Mouse (Mus musculus): ENCODE measurements around the gene Hnrnpl. TPM values are rescaled to one million over a fixed set of nuclear protein-coding genes. Genes with fewer than 3 reads are reported as not detected.

Hnrnpl gene
- total and polyA plus RNA-seq, 2 experiments = 90.1 to 109 TPM

- Histone ChIP-seq H3K36me3 (ENCODE audit: control insufficient read depth, insufficient read depth, low read length) (peaks cover 37% of the 10 kb centered on the region), H3K79me2 (ENCODE audit: control insufficient read depth, insufficient read depth, low read length) (peaks cover 16% of the 10 kb centered on the region; the same call in 1 of the 2 replicates), H3K27ac (replicated peaks; ENCODE audit: insufficient read depth, low read depth, low read length) (peak overlapping the region; percentile 77), H3K9ac (ENCODE audit: low read depth, low read length) (peak overlapping the region; percentile 93), H3K4me3 (ENCODE audit: insufficient read depth, low read depth, low read length) (peak overlapping the region; percentile 73), H3K4me1 (ENCODE audit: control insufficient read depth, insufficient read depth, low read length) (peaks cover 7% of the 10 kb centered on the region), H3K27me3 (ENCODE audit: control insufficient read depth, insufficient read depth, low read length) (no peaks in the 10 kb centered on the region)
- TF ChIP-seq CTCF (IDR thresholded peaks at IDR 0.05; ENCODE audit: low read depth, low read length) = no peak
- TF ChIP-seq POLR2A (IDR thresholded peaks at IDR 0.05; ENCODE audit: extremely low read depth, insufficient read depth, low read length) = no peak
- peak; percentile 65 for DNase-seq (ENCODE audit: extremely low read depth, low read depth, low spot score)
- WGBS = under 1% methylated on average over 40 of the region's 40 CpGs
Observed at GRCm38 (mm10) chr7:28811228-28811627, 2.9 kb downstream of the Hnrnpl start.

- DNase-seq (ENCODE audit: extremely low read depth, low read depth, low spot score) = no peak
- Histone ChIP-seq H3K27ac (replicated peaks; ENCODE audit: insufficient read depth, low read depth, low read length) (peak overlapping the region; percentile 42; the same call in 1 of the 2 replicates), H3K79me2 (ENCODE audit: control insufficient read depth, insufficient read depth, low read length) (peaks cover 18% of the 10 kb centered on the region; the same call in 1 of the 2 replicates), H3K27me3 (ENCODE audit: control insufficient read depth, insufficient read depth, low read length) (no peaks in the 10 kb centered on the region), H3K9ac (ENCODE audit: low read depth, low read length) (peak overlapping the region; percentile 71), H3K4me1 (ENCODE audit: control insufficient read depth, insufficient read depth, low read length) (peaks cover 7% of the 10 kb centered on the region), H3K4me3 (ENCODE audit: insufficient read depth, low read depth, low read length) (peak overlapping the region; percentile 73), H3K36me3 (ENCODE audit: control insufficient read depth, insufficient read depth, low read length) (peaks cover 43% of the 10 kb centered on the region)
- TF ChIP-seq POLR2A (IDR thresholded peaks at IDR 0.05; ENCODE audit: extremely low read depth, insufficient read depth, low read length) (no peak), CTCF (IDR thresholded peaks at IDR 0.05; ENCODE audit: low read depth, low read length) (no peak)
- WGBS = 0% methylated on average over 7 of the region's 7 CpGs
Observed at GRCm38 (mm10) chr7:28811640-28812275, 3.4 kb downstream of the Hnrnpl start.

- WGBS = 9% methylated on average over 4 of the region's 4 CpGs
Observed at GRCm38 (mm10) chr7:28812436-28812835, 4.1 kb downstream of the Hnrnpl start.

GRCm38 (mm10) chr7:28812949-28813348 lies 4.6 kb downstream of the Hnrnpl start:
- 60% methylated on average over 5 of the region's 5 CpGs for WGBS
- TF ChIP-seq POLR2A (IDR thresholded peaks at IDR 0.05; ENCODE audit: extremely low read depth, insufficient read depth, low read length) (no peak), CTCF (IDR thresholded peaks at IDR 0.05; ENCODE audit: low read depth, low read length) (no peak)
- H3K27ac ChIP-seq (replicated peaks; ENCODE audit: insufficient read depth, low read depth, low read length) = peak overlapping the region; percentile 33; the same call in 1 of the 2 replicates
- H3K36me3 ChIP-seq (ENCODE audit: control insufficient read depth, insufficient read depth, low read length) = peaks cover 55% of the 10 kb centered on the region
- no peak for DNase-seq (ENCODE audit: extremely low read depth, low read depth, low spot score)
- H3K4me3 ChIP-seq (ENCODE audit: insufficient read depth, low read depth, low read length) = no peak overlapping the region
- no peaks in the 10 kb centered on the region for H3K27me3 ChIP-seq (ENCODE audit: control insufficient read depth, insufficient read depth, low read length)
- peaks cover 18% of the 10 kb centered on the region; the same call in 1 of the 2 replicates for H3K79me2 ChIP-seq (ENCODE audit: control insufficient read depth, insufficient read depth, low read length)
- no peak overlapping the region; the same call in 1 of the 2 replicates for H3K9ac ChIP-seq (ENCODE audit: low read depth, low read length)
- peaks cover 8% of the 10 kb centered on the region for H3K4me1 ChIP-seq (ENCODE audit: control insufficient read depth, insufficient read depth, low read length)

More at GRCm38 (mm10) chr7:28812436-28812835, 4.1 kb downstream of the Hnrnpl start:
- H3K4me1 ChIP-seq (ENCODE audit: control insufficient read depth, insufficient read depth, low read length) = peaks cover 9% of the 10 kb centered on the region
- TF ChIP-seq POLR2A (IDR thresholded peaks at IDR 0.05; ENCODE audit: extremely low read depth, insufficient read depth, low read length) (no peak), CTCF (IDR thresholded peaks at IDR 0.05; ENCODE audit: low read depth, low read length) (no peak)
- peaks cover 18% of the 10 kb centered on the region; the same call in 1 of the 2 replicates for H3K79me2 ChIP-seq (ENCODE audit: control insufficient read depth, insufficient read depth, low read length)
- peak overlapping the region; percentile 7; the same call in 1 of the 2 replicates for H3K4me3 ChIP-seq (ENCODE audit: insufficient read depth, low read depth, low read length)
- H3K36me3 ChIP-seq (ENCODE audit: control insufficient read depth, insufficient read depth, low read length) = peaks cover 49% of the 10 kb centered on the region
- H3K27ac ChIP-seq (replicated peaks; ENCODE audit: insufficient read depth, low read depth, low read length) = peak overlapping the region; percentile 33
- peak overlapping the region; percentile 48 for H3K9ac ChIP-seq (ENCODE audit: low read depth, low read length)
- peak; percentile 42 for DNase-seq (ENCODE audit: extremely low read depth, low read depth, low spot score)
- H3K27me3 ChIP-seq (ENCODE audit: control insufficient read depth, insufficient read depth, low read length) = no peaks in the 10 kb centered on the region

- whole genome bisulfite sequencing = 72% methylated on average over 5 of the region's 5 CpGs
- no peak overlapping the region for H3K9ac ChIP-seq (ENCODE audit: low read depth, low read length)
- DNase-seq (ENCODE audit: extremely low read depth, low read depth, low spot score) = no peak
- H3K4me1 ChIP-seq (ENCODE audit: control insufficient read depth, insufficient read depth, low read length) = peaks cover 11% of the 10 kb centered on the region
- H3K36me3 ChIP-seq (ENCODE audit: control insufficient read depth, insufficient read depth, low read length) = peaks cover 67% of the 10 kb centered on the region
- no peak for TF ChIP-seq POLR2A (IDR thresholded peaks at IDR 0.05; ENCODE audit: extremely low read depth, insufficient read depth, low read length)
- no peak overlapping the region for H3K27ac ChIP-seq (replicated peaks; ENCODE audit: insufficient read depth, low read depth, low read length)
- peaks cover 18% of the 10 kb centered on the region; the same call in 1 of the 2 replicates for H3K79me2 ChIP-seq (ENCODE audit: control insufficient read depth, insufficient read depth, low read length)
- H3K4me3 ChIP-seq (ENCODE audit: insufficient read depth, low read depth, low read length) = no peak overlapping the region
- H3K27me3 ChIP-seq (ENCODE audit: control insufficient read depth, insufficient read depth, low read length) = no peaks in the 10 kb centered on the region
Observed at GRCm38 (mm10) chr7:28814306-28815034, 6.1 kb downstream of the Hnrnpl start.
